Mouse (Mus musculus): Measurements from ENCODE around the gene Cox10.

- TF ChIP-seq GATA1 (IDR thresholded peaks at IDR 0.05; ENCODE audit: borderline replicate concordance, low read length): no peak
- no peak for TF ChIP-seq FLI1 (IDR thresholded peaks at IDR 0.05; ENCODE audit: low read length)
Measured at GRCm38 (mm10) chr11:63988031-63988665, 91.1 kb downstream of the Cox10 start.

All from megakaryocyte, embryonic 14.5 days (primary cell).